Mouse (Mus musculus): ENCODE measurements around the gene Ly6g.

DNA sequence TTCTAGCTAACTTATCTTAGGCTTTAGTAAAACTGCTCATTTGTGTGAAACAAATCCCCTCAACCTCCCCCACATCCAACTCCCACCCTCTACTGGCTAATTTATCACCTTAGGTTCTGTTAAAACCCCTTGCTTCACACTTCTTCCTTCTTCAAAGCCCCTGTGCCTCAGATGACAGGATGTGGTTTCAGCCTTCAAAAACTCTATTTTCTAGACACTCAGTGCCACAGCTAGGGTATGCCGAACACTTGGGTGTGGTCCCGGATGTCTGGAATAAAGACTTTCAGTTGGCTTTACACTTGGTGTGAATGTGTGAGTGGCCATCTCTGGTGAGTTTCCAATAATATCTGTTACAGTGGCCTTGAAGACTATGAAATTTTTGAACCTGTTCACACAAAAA lies 38.5 kb upstream of the Ly6g start:
- no peak for TF ChIP-seq GATA1 (IDR thresholded peaks at IDR 0.05; ENCODE audit: borderline replicate concordance, low read length)
- no peak for TF ChIP-seq FLI1 (IDR thresholded peaks at IDR 0.05; ENCODE audit: low read length)
